Mouse (Mus musculus): ENCODE results near the gene Nisch. TPM values are rescaled to one million over a fixed set of nuclear protein-coding genes. Genes with fewer than 3 reads are reported as not detected.

The Nisch gene
- polyA plus RNA-seq, 1 experiment: 160 TPM

GRCm38 (mm10) chr14:31134015-31135000, 82.4 kb downstream of the Nisch start:
- Histone ChIP-seq H3K36me3 (ENCODE audit: control insufficient read depth, insufficient read depth) (peaks cover 19% of the 10 kb centered on the region), H3K79me2 (ENCODE audit: control insufficient read depth, insufficient read depth) (peaks cover 14% of the 10 kb centered on the region), H3ac (ENCODE audit: control insufficient read depth, insufficient read length, low read depth) (no peak overlapping the region), H3K4me3 (ENCODE audit: insufficient read depth, poor library complexity, severe bottlenecking) (no peak overlapping the region), H3K27me3 (ENCODE audit: control insufficient read depth, insufficient read depth, insufficient read length) (no peaks in the 10 kb centered on the region), H3K79me3 (ENCODE audit: low read depth) (peaks cover 3% of the 10 kb centered on the region)
- TF ChIP-seq FOSL1 (IDR thresholded peaks at IDR 0.05; ENCODE audit: insufficient read depth, low read length, poor library complexity, severe bottlenecking) (no peak), CTCF (IDR thresholded peaks at IDR 0.05; ENCODE audit: control insufficient read depth, insufficient read depth, insufficient read length) (no peak), CEBPB (IDR thresholded peaks at IDR 0.05; ENCODE audit: low read depth) (no peak), MYOD1 (IDR thresholded peaks at IDR 0.05; ENCODE audit: control insufficient read depth, insufficient read length, low read depth) (no peak), USF1 (IDR thresholded peaks at IDR 0.05; ENCODE audit: low read depth) (no peak), MYOG (IDR thresholded peaks at IDR 0.05; ENCODE audit: control insufficient read depth, extremely low read depth, insufficient read length) (no peak), MAX (IDR thresholded peaks at IDR 0.05) (no peak)

- Histone ChIP-seq H3K79me3 (ENCODE audit: low read depth) (peaks cover 4% of the 10 kb centered on the region), H3K79me2 (ENCODE audit: control insufficient read depth, insufficient read depth) (peaks cover 19% of the 10 kb centered on the region), H3K36me3 (ENCODE audit: control insufficient read depth, insufficient read depth) (peaks cover 19% of the 10 kb centered on the region), H3ac (ENCODE audit: control insufficient read depth, insufficient read length, low read depth) (no peak overlapping the region), H3K27me3 (ENCODE audit: control insufficient read depth, insufficient read depth, insufficient read length) (no peaks in the 10 kb centered on the region), H3K4me3 (ENCODE audit: insufficient read depth, poor library complexity, severe bottlenecking) (no peak overlapping the region)
- TF ChIP-seq MYOD1 (IDR thresholded peaks at IDR 0.05; ENCODE audit: control insufficient read depth, insufficient read length, low read depth) (no peak), CTCF (IDR thresholded peaks at IDR 0.05; ENCODE audit: control insufficient read depth, insufficient read depth, insufficient read length) (no peak), CEBPB (IDR thresholded peaks at IDR 0.05; ENCODE audit: low read depth) (no peak), FOSL1 (IDR thresholded peaks at IDR 0.05; ENCODE audit: insufficient read depth, low read length, poor library complexity, severe bottlenecking) (no peak), USF1 (IDR thresholded peaks at IDR 0.05; ENCODE audit: low read depth) (no peak), MAX (IDR thresholded peaks at IDR 0.05) (no peak), MYOG (IDR thresholded peaks at IDR 0.05; ENCODE audit: control insufficient read depth, extremely low read depth, insufficient read length) (no peak)
These were observed 83.6 kb downstream of the Nisch start for GRCm38 (mm10) chr14:31133023-31133665.

GRCm38 (mm10) chr14:31132491-31132975, 84.2 kb downstream of the Nisch start:
- Histone ChIP-seq H3K27me3 (ENCODE audit: control insufficient read depth, insufficient read depth, insufficient read length) (no peaks in the 10 kb centered on the region), H3K4me3 (ENCODE audit: insufficient read depth, poor library complexity, severe bottlenecking) (no peak overlapping the region), H3K79me3 (ENCODE audit: low read depth) (peaks cover 9% of the 10 kb centered on the region), H3ac (ENCODE audit: control insufficient read depth, insufficient read length, low read depth) (no peak overlapping the region), H3K36me3 (ENCODE audit: control insufficient read depth, insufficient read depth) (peaks cover 19% of the 10 kb centered on the region), H3K79me2 (ENCODE audit: control insufficient read depth, insufficient read depth) (peaks cover 26% of the 10 kb centered on the region)
- TF ChIP-seq MAX (IDR thresholded peaks at IDR 0.05) (no peak), MYOD1 (IDR thresholded peaks at IDR 0.05; ENCODE audit: control insufficient read depth, insufficient read length, low read depth) (no peak), CTCF (IDR thresholded peaks at IDR 0.05; ENCODE audit: control insufficient read depth, insufficient read depth, insufficient read length) (no peak), MYOG (IDR thresholded peaks at IDR 0.05; ENCODE audit: control insufficient read depth, extremely low read depth, insufficient read length) (no peak), USF1 (IDR thresholded peaks at IDR 0.05; ENCODE audit: low read depth) (no peak), FOSL1 (IDR thresholded peaks at IDR 0.05; ENCODE audit: insufficient read depth, low read length, poor library complexity, severe bottlenecking) (no peak), CEBPB (IDR thresholded peaks at IDR 0.05; ENCODE audit: low read depth) (no peak)

- H3K79me2 ChIP-seq (ENCODE audit: control insufficient read depth, insufficient read depth): peaks cover 31% of the 10 kb centered on the region
- H3K79me3 ChIP-seq (ENCODE audit: low read depth): peaks cover 14% of the 10 kb centered on the region
- TF ChIP-seq CTCF (IDR thresholded peaks at IDR 0.05; ENCODE audit: control insufficient read depth, insufficient read depth, insufficient read length) (no peak), USF1 (IDR thresholded peaks at IDR 0.05; ENCODE audit: low read depth) (no peak)
- H3K27me3 ChIP-seq (ENCODE audit: control insufficient read depth, insufficient read depth, insufficient read length): no peaks in the 10 kb centered on the region
- H3K4me3 ChIP-seq (ENCODE audit: insufficient read depth, poor library complexity, severe bottlenecking): peak overlapping the region; percentile 52
- peak overlapping the region; percentile 31 for H3ac ChIP-seq (ENCODE audit: control insufficient read depth, insufficient read length, low read depth)
- H3K36me3 ChIP-seq (ENCODE audit: control insufficient read depth, insufficient read depth): peaks cover 19% of the 10 kb centered on the region
These were observed 84.7 kb downstream of the Nisch start for GRCm38 (mm10) chr14:31132031-31132430.

- Histone ChIP-seq H3K4me3 (ENCODE audit: insufficient read depth, poor library complexity, severe bottlenecking) (peak overlapping the region; percentile 52), H3K27me3 (ENCODE audit: control insufficient read depth, insufficient read depth, insufficient read length) (no peaks in the 10 kb centered on the region), H3K36me3 (ENCODE audit: control insufficient read depth, insufficient read depth) (peaks cover 20% of the 10 kb centered on the region), H3K79me2 (ENCODE audit: control insufficient read depth, insufficient read depth) (peaks cover 37% of the 10 kb centered on the region), H3K79me3 (ENCODE audit: low read depth) (peaks cover 20% of the 10 kb centered on the region), H3ac (ENCODE audit: control insufficient read depth, insufficient read length, low read depth) (peak overlapping the region; percentile 92)
- TF ChIP-seq CTCF (IDR thresholded peaks at IDR 0.05; ENCODE audit: control insufficient read depth, insufficient read depth, insufficient read length) (no peak), MYOG (IDR thresholded peaks at IDR 0.05; ENCODE audit: control insufficient read depth, extremely low read depth, insufficient read length) (no peak), MAX (IDR thresholded peaks at IDR 0.05) (no peak), USF1 (IDR thresholded peaks at IDR 0.05; ENCODE audit: low read depth) (no peak), CEBPB (IDR thresholded peaks at IDR 0.05; ENCODE audit: low read depth) (no peak), MYOD1 (IDR thresholded peaks at IDR 0.05; ENCODE audit: control insufficient read depth, insufficient read length, low read depth) (no peak), FOSL1 (IDR thresholded peaks at IDR 0.05; ENCODE audit: insufficient read depth, low read length, poor library complexity, severe bottlenecking) (no peak)
These were observed 85.4 kb downstream of the Nisch start for GRCm38 (mm10) chr14:31131272-31131821.
